Mouse (Mus musculus) bone marrow macrophage, adult 2 months (primary cell): Measurements from ENCODE around the gene AI481877.

ENCODE experiments used
- CTCF ChIP-seq: IDR thresholded peaks from 2 replicates; pipeline ENCODE4 v1.5.1; 2012; ENCODE audit warnings: low read depth, mild to moderate bottlenecking, low read length, moderate library complexity
- POLR2A ChIP-seq: IDR thresholded peaks from 2 replicates; pipeline ENCODE4 v1.6.1; 2012; ENCODE audit warnings: mild to moderate bottlenecking, low read depth, low read length, borderline replicate concordance

GRCm38 (mm10) chr4:59011446-59011845 is 127.3 kb downstream of the AI481877 start:
- TF ChIP-seq POLR2A = no peak
- TF ChIP-seq CTCF = no peak
